Mouse (Mus musculus) E14TG2a.4 (cell line): Measurements from ENCODE around the gene Spo11.

Experiments
- H3K27me3 ChIP-seq: 2 replicates; pipeline ENCODE4 v1.6.1; 2014; ENCODE audit warnings: low read length, control low read depth; ENCODE audit not compliant: insufficient read depth
- H3K36me3 ChIP-seq: 2 replicates; pipeline ENCODE4 v1.6.1; 2014; ENCODE audit warnings: low read length, control low read depth; ENCODE audit not compliant: insufficient read depth
- H3K4me1 ChIP-seq: replicated peaks from 2 replicates; pipeline ENCODE4 v1.6.1; 2014; ENCODE audit warnings: low read depth, low read length, control low read depth
- H3K4me3 ChIP-seq: replicated peaks from 2 replicates; pipeline ENCODE4 v1.5.1; 2014; ENCODE audit warnings: mild to moderate bottlenecking, low read length
- H3K9me3 ChIP-seq: 2 replicates; pipeline ENCODE4 v1.6.1; 2014; ENCODE audit warnings: low read length, control low read depth
- CTCF ChIP-seq: conservative IDR thresholded peaks from 2 replicates; pipeline ENCODE4 v1.5.1; 2014; ENCODE audit warnings: low read length
- NANOG ChIP-seq: IDR thresholded peaks from 2 replicates; pipeline ENCODE4 v1.6.1; 2014; ENCODE audit warnings: borderline replicate concordance, low read length, mixed read lengths
- POU5F1 ChIP-seq: IDR thresholded peaks from 2 replicates; pipeline ENCODE4 v1.6.1; 2014; ENCODE audit warnings: low read length, borderline replicate concordance

Gene Spo11

DNA sequence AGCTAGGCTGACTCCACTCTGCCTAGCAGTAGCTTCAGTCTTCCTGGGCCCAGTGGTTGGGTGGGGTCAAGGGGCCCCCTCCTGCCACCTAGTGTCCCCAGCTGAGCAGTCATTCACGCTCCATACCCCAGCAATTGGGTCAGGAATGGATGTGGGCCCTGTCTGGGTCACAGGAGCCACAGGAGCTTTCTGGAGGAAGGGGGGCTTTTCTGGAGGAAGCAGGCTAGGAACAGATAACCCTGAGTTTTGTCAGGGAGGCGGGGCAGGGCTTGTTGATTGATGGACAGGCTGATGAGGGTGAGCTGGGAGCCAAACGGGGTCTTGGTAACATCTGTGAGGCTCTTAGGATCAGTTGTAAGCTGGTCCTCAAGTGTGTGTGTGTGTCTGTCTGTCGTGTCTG is 59.1 kb downstream of the Spo11 start:
- TF ChIP-seq NANOG (no peak), POU5F1 (no peak), CTCF (no peak; the same call in 1 of the 2 replicates)
- H3K9me3 ChIP-seq, result no peaks in the 10 kb centered on the region
- no peaks in the 10 kb centered on the region for H3K27me3 ChIP-seq
- peaks cover 17% of the 10 kb centered on the region for H3K4me1 ChIP-seq
- H3K36me3 ChIP-seq, result peaks cover 51% of the 10 kb centered on the region
- no peak overlapping the region for H3K4me3 ChIP-seq

DNA sequence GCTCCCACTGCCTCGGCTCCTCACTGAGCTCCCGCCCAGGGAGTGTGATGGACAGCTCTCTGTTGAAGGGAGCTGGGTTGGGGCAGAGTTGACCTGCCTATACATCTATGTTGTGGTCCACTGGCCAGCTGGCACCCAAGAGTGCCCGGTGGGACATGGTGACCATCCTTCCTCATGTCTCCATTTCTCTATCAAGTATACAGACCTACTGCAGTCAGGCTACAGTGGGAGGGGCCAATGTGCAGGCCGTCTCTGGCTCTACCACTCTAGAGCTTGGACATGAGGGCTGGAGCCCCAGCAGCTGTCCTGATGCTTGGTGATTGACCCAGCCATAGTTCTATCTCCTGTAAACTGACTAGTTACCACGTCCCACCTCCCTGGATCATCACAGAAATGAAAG is 59.8 kb downstream of the Spo11 start:
- H3K27me3 ChIP-seq, result no peaks in the 10 kb centered on the region
- no peak overlapping the region for H3K4me3 ChIP-seq
- H3K9me3 ChIP-seq, result no peaks in the 10 kb centered on the region
- no peak for TF ChIP-seq POU5F1
- TF ChIP-seq NANOG, result no peak
- TF ChIP-seq CTCF, result no peak
- H3K36me3 ChIP-seq, result peaks cover 44% of the 10 kb centered on the region
- peaks cover 11% of the 10 kb centered on the region for H3K4me1 ChIP-seq

DNA sequence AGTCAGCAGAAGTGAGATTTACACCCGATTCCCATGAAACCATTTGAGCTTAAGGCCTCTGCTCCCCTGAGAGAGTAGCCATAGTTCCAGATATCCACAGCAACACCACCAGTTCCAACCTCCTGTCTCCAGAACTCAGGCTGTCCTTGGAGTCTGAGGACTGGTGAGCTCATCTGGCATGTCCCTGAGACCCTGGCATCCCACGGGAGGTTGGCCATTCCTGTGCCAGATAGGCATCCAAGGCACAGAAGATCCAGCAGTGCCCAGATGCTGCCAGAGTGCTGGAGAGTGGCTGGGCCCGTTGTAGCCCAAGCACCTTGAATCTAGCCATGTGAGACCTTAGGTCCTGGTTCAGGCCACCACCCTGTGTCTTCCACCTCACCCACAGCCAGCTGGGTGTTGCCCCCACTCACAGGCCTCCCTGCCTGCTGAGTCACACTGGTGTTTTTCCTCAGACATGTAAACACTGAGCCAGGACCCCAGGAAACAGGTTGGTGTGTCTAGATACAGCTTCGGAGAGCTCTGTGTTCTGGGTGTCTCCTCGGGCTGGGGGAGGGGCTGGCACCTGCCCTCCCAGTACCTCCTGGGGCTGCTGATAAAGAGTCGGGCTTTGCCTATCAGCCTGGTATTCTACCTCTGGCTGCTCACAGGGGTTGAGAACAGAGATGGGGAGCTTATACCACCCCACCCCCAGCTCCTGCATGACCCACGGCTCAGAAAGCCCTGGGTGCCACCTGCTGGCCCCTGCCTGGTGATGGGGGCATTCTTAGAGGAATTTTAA is 60.5 kb downstream of the Spo11 start:
- TF ChIP-seq CTCF (no peak), NANOG (no peak), POU5F1 (no peak)
- peaks cover 6% of the 10 kb centered on the region for H3K4me1 ChIP-seq
- H3K9me3 ChIP-seq, result no peaks in the 10 kb centered on the region
- no peaks in the 10 kb centered on the region for H3K27me3 ChIP-seq
- H3K36me3 ChIP-seq, result peaks cover 37% of the 10 kb centered on the region
- no peak overlapping the region for H3K4me3 ChIP-seq

DNA sequence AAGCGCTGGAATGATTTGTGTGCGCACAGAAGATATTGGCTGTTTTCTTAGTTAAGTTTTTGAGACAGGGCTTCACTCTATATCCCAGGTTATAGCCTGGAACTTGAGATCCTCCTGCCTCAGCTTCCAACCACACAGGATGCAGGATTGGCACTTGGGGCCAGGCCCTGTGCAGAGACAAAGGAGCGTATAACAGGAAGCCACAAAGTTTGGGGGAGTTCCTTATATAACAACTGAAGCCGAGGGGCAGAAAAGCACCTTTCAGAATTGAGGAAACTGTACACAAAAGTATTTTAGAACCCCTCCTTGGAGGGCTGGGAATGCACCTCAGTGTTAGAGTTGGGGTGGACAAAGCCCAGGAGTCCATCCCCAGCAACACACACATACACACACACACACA is 61.5 kb downstream of the Spo11 start:
- Histone ChIP-seq H3K4me1 (peaks cover 6% of the 10 kb centered on the region), H3K9me3 (no peaks in the 10 kb centered on the region), H3K36me3 (peaks cover 27% of the 10 kb centered on the region), H3K4me3 (no peak overlapping the region), H3K27me3 (no peaks in the 10 kb centered on the region)
- no peak for TF ChIP-seq POU5F1
- no peak for TF ChIP-seq NANOG
- TF ChIP-seq CTCF, result no peak

DNA sequence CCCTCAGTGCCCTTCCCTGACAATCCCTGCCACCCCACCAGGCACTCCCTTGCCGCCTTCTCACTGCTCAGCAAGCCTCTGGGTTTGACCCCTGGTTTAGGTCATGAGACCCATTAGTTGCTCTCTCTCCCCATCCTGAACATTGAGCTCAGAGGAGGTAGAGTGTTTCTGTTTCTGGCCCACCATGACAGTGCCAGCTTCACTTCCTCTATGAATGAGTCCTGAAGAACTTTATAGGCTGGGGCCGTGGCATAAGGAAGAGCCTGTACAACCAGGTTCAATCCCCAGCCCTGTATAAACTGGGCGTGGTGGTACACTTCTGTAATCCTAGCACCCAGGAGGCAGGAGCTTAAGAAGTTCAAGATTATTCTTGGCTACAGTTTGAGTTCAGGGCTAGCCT is 63.3 kb downstream of the Spo11 start:
- no peak overlapping the region for H3K4me3 ChIP-seq
- H3K9me3 ChIP-seq, result no peaks in the 10 kb centered on the region
- peaks cover 17% of the 10 kb centered on the region for H3K4me1 ChIP-seq
- no peak for TF ChIP-seq NANOG
- no peak for TF ChIP-seq CTCF
- TF ChIP-seq POU5F1, result no peak
- no peaks in the 10 kb centered on the region for H3K27me3 ChIP-seq
- peaks cover 9% of the 10 kb centered on the region for H3K36me3 ChIP-seq

DNA sequence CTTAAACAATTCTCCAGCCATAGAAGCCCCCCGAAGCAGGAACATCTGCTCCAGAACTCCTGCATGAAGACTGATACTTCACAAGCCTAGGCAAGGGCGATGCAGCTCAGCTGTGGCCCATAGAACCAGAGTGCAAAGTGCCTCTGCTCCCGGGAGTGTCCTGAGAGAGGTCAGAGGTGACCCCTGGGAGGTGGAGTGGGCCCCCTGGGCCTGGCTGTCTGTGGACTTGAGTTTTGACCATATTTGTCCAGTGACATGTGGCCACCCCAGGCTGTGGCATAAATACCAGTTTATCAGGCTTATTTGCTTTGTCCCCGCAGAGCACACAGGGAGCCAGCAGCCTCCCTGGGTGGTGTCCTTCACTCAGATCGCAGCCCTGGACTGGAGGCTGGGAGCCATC is 63.7 kb downstream of the Spo11 start:
- no peak for TF ChIP-seq POU5F1
- no peak for TF ChIP-seq NANOG
- no peak for TF ChIP-seq CTCF
- Histone ChIP-seq H3K4me3 (no peak overlapping the region), H3K4me1 (peaks cover 17% of the 10 kb centered on the region)

DNA sequence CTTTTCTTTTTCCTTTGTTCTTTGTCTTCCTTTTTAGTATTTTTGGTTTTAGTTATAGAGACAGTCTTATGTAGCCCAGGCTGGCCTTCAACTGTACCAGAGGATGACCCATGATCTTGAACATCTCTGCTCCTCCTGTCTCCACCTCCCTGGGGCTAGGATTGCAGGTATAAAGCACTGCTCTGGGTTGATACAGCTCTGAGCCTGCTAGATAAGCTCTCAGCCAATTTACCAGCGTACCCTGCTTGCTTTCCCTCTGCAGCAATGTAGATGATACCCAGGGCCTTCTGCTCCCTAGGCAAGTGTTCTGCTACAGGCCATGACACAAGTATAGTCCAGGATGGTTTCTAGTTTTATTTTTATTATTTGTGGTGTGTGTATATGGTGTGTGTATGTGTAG is 64.4 kb downstream of the Spo11 start:
- Histone ChIP-seq H3K27me3 (no peaks in the 10 kb centered on the region), H3K36me3 (no peaks in the 10 kb centered on the region), H3K4me3 (no peak overlapping the region), H3K9me3 (no peaks in the 10 kb centered on the region), H3K4me1 (peaks cover 18% of the 10 kb centered on the region)
- TF ChIP-seq CTCF (no peak), POU5F1 (no peak), NANOG (no peak)

More for the DNA sequence above, 63.7 kb downstream of the Spo11 start:
- Histone ChIP-seq H3K27me3 (no peaks in the 10 kb centered on the region), H3K36me3 (peaks cover 5% of the 10 kb centered on the region), H3K9me3 (no peaks in the 10 kb centered on the region)

DNA sequence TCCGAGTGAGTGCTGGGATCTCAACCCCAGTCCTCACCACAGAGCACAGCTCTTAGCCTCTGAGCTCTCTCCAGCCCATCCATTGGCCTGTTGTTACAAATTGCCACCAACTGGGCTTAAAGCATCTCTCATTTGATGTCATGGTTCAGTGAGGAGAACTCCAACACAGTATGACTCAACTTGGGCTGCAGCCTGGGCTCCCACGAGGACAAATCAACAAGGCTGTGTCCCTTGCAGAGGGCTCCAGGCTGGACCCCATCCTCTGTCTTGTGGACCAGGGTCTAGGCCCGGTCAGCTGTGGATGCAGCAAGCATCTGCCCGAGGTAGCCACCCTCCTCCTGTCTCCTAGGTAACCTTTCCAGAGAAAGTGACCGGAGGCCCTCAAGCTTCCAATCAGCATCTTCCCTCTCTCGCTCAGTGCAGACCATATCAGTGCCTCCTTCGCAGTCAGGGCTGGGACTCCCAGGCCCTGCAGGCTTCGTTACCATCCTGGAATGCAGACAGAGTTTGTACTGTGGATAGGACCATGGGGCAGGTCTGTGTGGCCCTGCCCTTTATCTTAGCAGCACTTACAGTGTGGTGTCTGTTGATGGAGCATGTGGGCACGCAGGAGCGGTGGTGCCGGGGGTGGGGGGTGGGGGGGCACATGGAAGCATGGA is 65.1 kb downstream of the Spo11 start:
- no peak for TF ChIP-seq POU5F1
- H3K9me3 ChIP-seq, result no peaks in the 10 kb centered on the region
- H3K4me1 ChIP-seq, result peaks cover 23% of the 10 kb centered on the region
- no peak overlapping the region for H3K4me3 ChIP-seq
- no peaks in the 10 kb centered on the region for H3K36me3 ChIP-seq
- H3K27me3 ChIP-seq, result no peaks in the 10 kb centered on the region
